Mouse (Mus musculus) sigmoid colon, adult 10 weeks (tissue): ENCODE measurements around the gene A3galt2. TPM values are rescaled to one million over a fixed set of nuclear protein-coding genes. Genes with fewer than 3 reads are reported as not detected.

Experiments used
- polyA plus RNA-seq: library from polyadenylated mRNA; stranded (reverse); fragments of 350-450 nt; fragmentation: Illumina TruSeq; extraction: RNeasy Lipid Tissue Mini Kit (QIAGEN cat#74804); gene quantifications from one replicate; pipeline ENCODE4 v1.2.3, GENCODE M21; 2014; ENCODE audit warnings: low read depth, low replicate concordance

Gene A3galt2
- polyA plus RNA-seq: not detected

DNA sequence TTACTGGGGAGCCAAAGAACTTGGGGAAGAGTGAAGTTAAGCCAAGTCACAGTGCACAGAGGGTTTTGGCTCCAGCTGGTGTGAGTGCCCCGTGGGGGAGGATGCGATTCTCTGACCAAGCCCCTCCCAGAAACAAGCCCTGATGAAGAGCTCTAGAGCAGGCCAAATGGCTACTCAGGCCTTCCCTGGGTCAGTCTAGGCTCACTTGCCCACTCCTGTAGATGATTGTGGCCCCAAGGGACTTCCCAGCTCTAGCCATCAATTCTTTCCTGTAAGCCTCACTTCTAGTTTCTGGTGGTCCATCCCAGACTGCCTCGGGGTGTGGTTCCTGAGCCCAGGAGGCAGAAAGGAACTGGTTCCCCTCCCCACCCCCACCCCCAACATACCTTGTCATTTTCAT, at the start of gene A3galt2:
A3galt2 (plus strand) TSS at position 301 of the 400 bp plus-strand sequence.

DNA sequence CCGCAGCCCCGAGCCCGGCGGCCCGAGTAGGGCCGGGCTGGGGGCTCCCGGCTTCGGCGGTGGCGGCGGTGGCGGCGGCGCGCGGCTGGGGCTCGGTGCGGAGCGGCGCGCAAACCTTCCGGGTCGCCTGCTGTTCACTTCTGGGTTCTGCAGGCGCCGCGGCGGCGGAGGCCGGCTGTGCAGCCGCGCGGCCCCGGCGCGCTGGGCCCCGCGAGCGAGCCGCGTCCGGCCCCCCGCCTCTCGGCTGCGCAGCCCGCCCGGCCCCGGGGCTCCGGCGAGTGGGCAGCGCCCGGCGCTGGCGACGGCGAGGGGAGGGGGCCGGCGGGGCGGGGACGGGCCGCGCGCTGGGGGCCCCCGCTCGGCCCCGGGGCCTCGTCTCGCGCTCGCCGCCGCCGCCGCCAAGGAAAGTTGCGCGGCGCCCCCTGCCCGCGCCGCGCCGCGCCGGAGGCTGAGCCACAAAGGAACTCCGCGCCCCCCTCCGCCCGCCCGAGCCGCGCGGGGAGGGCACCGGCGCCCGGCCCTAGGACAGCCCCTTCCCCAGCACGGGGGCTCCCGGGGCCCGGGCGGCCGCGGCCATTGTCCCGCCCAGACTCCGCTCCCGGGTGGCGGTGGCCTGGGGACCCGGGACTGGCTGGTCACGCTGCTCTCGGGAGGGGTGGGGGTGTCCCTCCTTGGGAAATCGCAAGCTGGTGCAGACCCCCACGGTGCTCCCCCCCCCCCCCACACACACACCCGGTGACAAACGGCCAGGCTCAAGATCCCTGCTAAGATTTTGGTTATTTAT, 51.1 kb downstream of the A3galt2 start, which contains the start of gene Zfp362:
Zfp362 (minus strand) TSS at position 3 of the 784 bp plus-strand sequence.

Other genes starting within 250 kb of the A3galt2 start
- gene Zscan20, start 145.3 kb upstream of the A3galt2 start, polyA plus RNA-seq: 2.5 TPM
- gene Tlr12, start 136.7 kb upstream of the A3galt2 start, polyA plus RNA-seq: not detected
- 0.76 TPM for gene Phc2, start 100.7 kb upstream of the A3galt2 start, polyA plus RNA-seq
- 6.1 TPM for gene Zfp362, start 50.7 kb downstream of the A3galt2 start, polyA plus RNA-seq
- 1.6 TPM for gene Trim62, start 128.2 kb downstream of the A3galt2 start, polyA plus RNA-seq
- not detected for gene Azin2, start 207.1 kb downstream of the A3galt2 start, polyA plus RNA-seq
- gene Ak2, start 236.6 kb downstream of the A3galt2 start, polyA plus RNA-seq: 89.8 TPM